In genomic region chr16:33937567-33937966, GRCm38 (mm10) we compare ENCODE assay signal across 8 mouse cellular contexts. TPM values are rescaled to one million over a fixed set of nuclear protein-coding genes. Genes with fewer than 3 reads are reported as not detected.
DNase-seq lines count a peak whose midpoint lies in the region; ATAC-seq and TF ChIP-seq lines count a peak whose summit lies in the region.

No protein-coding gene starts in this region.

- no peaks in the 10 kb centered on the region for H3K79me2 ChIP-seq in heart, adult 2 months (replicated peaks; ENCODE audit: control insufficient read depth, insufficient read depth, low read length)

- H3K9ac ChIP-seq in embryonic facial prominence, embryonic 15.5 days: no peak overlapping the region
- H3K9ac ChIP-seq in heart, adult 2 months (ENCODE audit: low read depth, low read length): no peak overlapping the region
- H3K9ac ChIP-seq in hindbrain, embryonic 13.5 days: no peak overlapping the region

- peak; percentile 95 for TF ChIP-seq EP300 in heart, adult 2 months (IDR thresholded peaks at IDR 0.05; ENCODE audit: insufficient read depth, low read depth, low read length)

- no peak for TF ChIP-seq POLR2A in heart, adult 2 months (IDR thresholded peaks at IDR 0.05; ENCODE audit: insufficient read depth, low read depth, low read length)

- no peak for DNase-seq in embryonic facial prominence, embryonic 10.5 days (ENCODE audit: low spot score)
- DNase-seq in heart, adult 2 months: peak; percentile 79 to 89
- DNase-seq in layer of hippocampus, adult 8-10 months (ENCODE audit: low spot score in 2 of 2): peak; percentile 35 to 59
- DNase-seq in midbrain, embryonic 10.5 days (ENCODE audit: low spot score): no peak

- H3K4me2 ChIP-seq in embryonic facial prominence, embryonic 15.5 days (replicated peaks): no peak overlapping the region
- H3K4me2 ChIP-seq in hindbrain, embryonic 13.5 days: no peak overlapping the region

- H3K36me3 ChIP-seq in embryonic facial prominence, embryonic 15.5 days: no peaks in the 10 kb centered on the region; the same call in 1 of the 2 replicates
- H3K36me3 ChIP-seq in embryonic facial prominence, embryonic 10.5 days (replicated peaks): peaks cover 37% of the 10 kb centered on the region
- H3K36me3 ChIP-seq in heart, adult 2 months (ENCODE audit: control insufficient read depth, insufficient read depth, low read length): peaks cover 4% of the 10 kb centered on the region; the same call in 1 of the 2 replicates
- H3K36me3 ChIP-seq in midbrain, embryonic 10.5 days: no peaks in the 10 kb centered on the region
- no peaks in the 10 kb centered on the region for H3K36me3 ChIP-seq in hindbrain, embryonic 13.5 days

- intact Hi-C loops in heart, adult 2 months (cut with DNase I): no loop called here

- WGBS in embryonic facial prominence, embryonic 15.5 days: 76% methylated on average over 8 of the region's 8 CpGs
- 89% methylated on average over 8 of the region's 8 CpGs for WGBS in embryonic facial prominence, embryonic 10.5 days
- WGBS in heart, adult 2 months: 31% methylated on average over 8 of the region's 8 CpGs
- WGBS in midbrain, embryonic 10.5 days: 88% methylated on average over 8 of the region's 8 CpGs
- 75% methylated on average over 8 of the region's 8 CpGs for WGBS in hindbrain, embryonic 13.5 days

- no peaks in the 10 kb centered on the region for H3K9me3 ChIP-seq in embryonic facial prominence, embryonic 15.5 days (replicated peaks)
- H3K9me3 ChIP-seq in embryonic facial prominence, embryonic 10.5 days: no peaks in the 10 kb centered on the region
- no peaks in the 10 kb centered on the region for H3K9me3 ChIP-seq in midbrain, embryonic 10.5 days (replicated peaks)
- no peaks in the 10 kb centered on the region for H3K9me3 ChIP-seq in hindbrain, embryonic 13.5 days

- peaks cover 86% of the 10 kb centered on the region for H3K4me1 ChIP-seq in embryonic facial prominence, embryonic 15.5 days
- peaks cover 72% of the 10 kb centered on the region for H3K4me1 ChIP-seq in embryonic facial prominence, embryonic 10.5 days
- peaks cover 55% of the 10 kb centered on the region for H3K4me1 ChIP-seq in brown adipose tissue, adult 24 weeks (ENCODE audit: control insufficient read depth, insufficient read depth, insufficient read length, low read length)
- H3K4me1 ChIP-seq in heart, adult 2 months (ENCODE audit: control insufficient read depth, insufficient read depth, low read length): peaks cover 53% of the 10 kb centered on the region
- H3K4me1 ChIP-seq in midbrain, embryonic 10.5 days: peaks cover 22% of the 10 kb centered on the region
- peaks cover 45% of the 10 kb centered on the region for H3K4me1 ChIP-seq in hindbrain, embryonic 13.5 days (replicated peaks)

- TF ChIP-seq CTCF in heart, adult 2 months (IDR thresholded peaks at IDR 0.05): no peak

- no peak overlapping the region for H3K4me3 ChIP-seq in embryonic facial prominence, embryonic 15.5 days (replicated peaks)
- no peak overlapping the region for H3K4me3 ChIP-seq in embryonic facial prominence, embryonic 10.5 days
- no peak overlapping the region for H3K4me3 ChIP-seq in brown adipose tissue, adult 24 weeks (ENCODE audit: insufficient read depth, low read depth, low read length)
- H3K4me3 ChIP-seq in heart, adult 2 months: no peak overlapping the region
- H3K4me3 ChIP-seq in midbrain, embryonic 10.5 days: no peak overlapping the region
- no peak overlapping the region for H3K4me3 ChIP-seq in hindbrain, embryonic 13.5 days

- H3K27me3 ChIP-seq in embryonic facial prominence, embryonic 15.5 days: no peaks in the 10 kb centered on the region
- no peaks in the 10 kb centered on the region for H3K27me3 ChIP-seq in embryonic facial prominence, embryonic 10.5 days (replicated peaks; ENCODE audit: low read depth, poor library complexity, severe bottlenecking)
- no peaks in the 10 kb centered on the region for H3K27me3 ChIP-seq in heart, adult 2 months (ENCODE audit: control insufficient read depth, insufficient read depth, low read length)
- H3K27me3 ChIP-seq in midbrain, embryonic 10.5 days (ENCODE audit: low read depth, poor library complexity, severe bottlenecking): no peaks in the 10 kb centered on the region
- peaks cover 3% of the 10 kb centered on the region; the same call in 1 of the 2 replicates for H3K27me3 ChIP-seq in hindbrain, embryonic 13.5 days

- peak; percentile 40; the same call in 1 of the 2 replicates for ATAC-seq in embryonic facial prominence, embryonic 15.5 days (ENCODE audit: insufficient number of reproducible peaks, low FRiP score, low TSS enrichment, low read depth)
- peak; percentile 61 for ATAC-seq in megakaryocyte progenitor cell, adult 5-6 weeks (replicated peaks; ENCODE audit: poor library complexity)
- ATAC-seq in hindbrain, embryonic 13.5 days (ENCODE audit: low FRiP score): no peak

- 0 out of 2 replicates have a peak overlapping the region, but pooled peaks have one; percentile 55 for H3K27ac ChIP-seq in embryonic facial prominence, embryonic 15.5 days (replicated peaks)
- H3K27ac ChIP-seq in embryonic facial prominence, embryonic 10.5 days (replicated peaks): no peak overlapping the region; the same call in 1 of the 2 replicates
- peak overlapping the region; percentile 40; the same call in 1 of the 2 replicates for H3K27ac ChIP-seq in brown adipose tissue, adult 24 weeks (replicated peaks; ENCODE audit: low read depth, low read length)
- peak overlapping the region; percentile 78 for H3K27ac ChIP-seq in heart, adult 2 months
- H3K27ac ChIP-seq in midbrain, embryonic 10.5 days (replicated peaks): no peak overlapping the region
- H3K27ac ChIP-seq in hindbrain, embryonic 13.5 days: no peak overlapping the region

RNA-seq across cellular contexts. Expression of gene Umps, which starts 29.3 kb away (rescaled TPM):
- polyA plus RNA-seq in embryonic facial prominence, embryonic 15.5 days (2015; fragmentation: Nextera tagmentation; extraction: Ambion mirVana): 45.0 and 45.5 TPM in 2 replicates
- 105 and 106 TPM in 2 replicates for polyA plus RNA-seq in embryonic facial prominence, embryonic 10.5 days (2016; fragmentation: Nextera tagmentation; extraction: Ambion mirVana)
- polyA plus RNA-seq in brown adipose tissue, adult 24 weeks (2012; ENCODE audit: insufficient read depth, insufficient read length, missing spikeins): 8.4 and 13.2 TPM in 2 replicates
- 1 to 10 TPM; 7.9 to 8.4 TPM for total RNA-seq in heart, adult 2 months (2021)
- polyA plus RNA-seq in heart, adult 2 months (2012; rRNA removed): 3.8 and 5.5 TPM in 2 replicates
- 10 to 100 TPM; 14.6 to 20.2 (median 17.3) TPM for total RNA-seq in layer of hippocampus, adult 8-10 months (2022)
- 61.6 and 61.9 TPM in 2 replicates for total RNA-seq in megakaryocyte progenitor cell, adult 5-6 weeks (2015)
- 111 and 113 TPM in 2 replicates for total RNA-seq in megakaryocyte progenitor cell, adult 5-6 weeks (2017)
- polyA plus RNA-seq in midbrain, embryonic 10.5 days (2016; fragmentation: Nextera tagmentation; extraction: Ambion mirVana): 82.5 and 95.8 TPM in 2 replicates
- 22.0 and 24.1 TPM in 2 replicates for polyA plus RNA-seq in hindbrain, embryonic 13.5 days (2015; fragmentation: Nextera tagmentation; extraction: Ambion mirVana)

Comparison
In these comparisons a context has a peak if more than half of its experiments do, and no peak if none do; other contexts are left out.
1. H3K27ac ChIP-seq: peak in embryonic facial prominence, embryonic 15.5 days (single experiment), brown adipose tissue, adult 24 weeks (single experiment) and heart, adult 2 months (single experiment); none in embryonic facial prominence, embryonic 10.5 days (single experiment), midbrain, embryonic 10.5 days (single experiment) and hindbrain, embryonic 13.5 days (single experiment).
2. DNase-seq: peak in heart, adult 2 months (2 of 2) and layer of hippocampus, adult 8-10 months (2 of 2); none in embryonic facial prominence, embryonic 10.5 days (single experiment) and midbrain, embryonic 10.5 days (single experiment).